Mouse (Mus musculus): ENCODE data around the gene Sun2.
A peak's percentile ranks its signal among the peaks of the same experiment; 100 is the strongest.

Sun2 gene

DNA sequence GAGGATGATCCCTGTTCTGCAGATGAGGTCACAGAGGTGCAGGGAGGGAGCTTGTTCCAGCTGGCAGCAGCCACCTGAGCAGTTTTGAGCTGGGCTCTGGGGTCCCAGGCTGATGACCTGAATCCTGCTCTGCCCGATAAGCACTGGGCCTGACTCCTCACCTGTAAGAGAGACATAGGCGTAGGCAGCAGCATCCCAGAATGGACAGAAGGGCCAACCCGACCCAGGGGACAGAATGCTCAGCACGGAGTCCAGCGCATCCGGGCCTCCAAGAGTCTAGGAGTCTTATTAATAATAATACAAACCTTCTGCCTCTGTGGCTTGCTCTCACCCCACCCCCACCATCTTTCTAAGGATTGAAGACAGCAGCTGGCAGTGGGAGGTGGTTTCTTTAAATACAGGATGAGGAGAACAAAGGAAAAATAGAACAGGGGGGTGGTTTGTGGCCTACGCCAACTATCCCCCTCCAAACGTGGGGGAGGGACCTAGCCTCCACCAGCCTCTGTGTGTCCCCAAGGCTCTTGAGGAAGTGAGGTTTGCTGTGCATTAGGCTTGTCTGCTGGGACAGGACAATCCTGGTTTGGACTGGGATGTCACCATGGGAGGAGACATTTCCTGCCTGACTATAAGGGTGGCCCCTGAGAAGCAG, 13.8 kb upstream of the Sun2 start:
- DNase-seq (ENCODE audit: extremely low spot score, low spot score), result no peak

DNA sequence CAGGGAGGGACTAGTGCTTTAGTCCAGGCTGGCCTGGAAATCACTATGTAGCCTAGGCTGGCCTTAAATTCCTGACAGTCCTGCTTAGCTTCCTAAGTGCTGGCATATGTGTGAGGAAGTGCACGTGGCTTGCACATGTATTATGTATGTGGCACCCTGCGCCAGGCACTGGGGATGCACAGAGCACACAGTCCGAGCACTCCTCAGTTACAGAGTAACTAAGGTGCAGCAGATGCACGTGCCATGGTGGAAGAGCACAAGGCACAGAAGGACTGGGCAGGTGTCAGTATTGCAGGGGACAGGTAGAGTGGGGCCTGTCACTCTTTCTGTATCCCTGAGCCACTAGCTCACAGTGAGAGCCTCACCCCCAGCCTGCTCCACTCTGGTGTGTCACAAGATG, 12.8 kb upstream of the Sun2 start:
- no peak for DNase-seq (ENCODE audit: extremely low spot score, low spot score)

DNA sequence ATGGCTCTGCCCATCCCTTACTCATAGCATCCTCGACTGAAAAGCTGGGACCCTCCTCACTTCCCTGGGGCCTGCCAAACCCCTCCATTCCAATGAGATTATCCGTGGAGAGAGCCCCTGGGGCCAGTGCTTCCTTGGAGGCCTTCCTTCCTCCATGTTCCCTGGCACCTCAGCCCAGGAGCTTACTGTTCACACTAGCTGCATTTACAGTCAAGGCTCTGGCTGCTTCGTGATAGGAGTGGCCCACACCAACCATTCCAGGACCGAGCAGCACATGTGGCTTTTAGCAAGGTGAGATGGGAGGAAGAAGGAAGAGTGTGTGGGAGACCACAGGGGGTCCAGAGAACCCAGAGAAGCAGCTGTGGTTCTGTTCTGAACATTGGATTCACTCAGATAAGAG, 11.5 kb upstream of the Sun2 start:
- no peak for DNase-seq (ENCODE audit: extremely low spot score, low spot score)

DNA sequence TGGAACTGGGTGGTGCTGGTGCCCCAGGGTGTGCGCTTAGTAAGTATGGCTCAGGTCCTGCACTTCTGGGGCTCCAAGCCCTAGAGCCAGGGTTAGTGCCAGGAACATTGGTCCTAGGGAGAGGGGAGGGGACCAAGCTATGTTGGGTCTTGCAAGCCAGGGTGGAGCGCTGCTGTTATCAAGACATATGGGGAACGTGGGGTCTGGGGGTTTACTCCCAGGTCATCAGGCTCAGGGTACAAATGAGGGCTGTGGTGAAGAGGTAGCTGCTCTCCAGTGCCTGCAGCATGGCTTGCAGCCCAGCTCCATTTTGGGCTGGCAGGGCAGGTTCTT, 11.1 kb upstream of the Sun2 start:
- DNase-seq (ENCODE audit: extremely low spot score, low spot score), result no peak

DNA sequence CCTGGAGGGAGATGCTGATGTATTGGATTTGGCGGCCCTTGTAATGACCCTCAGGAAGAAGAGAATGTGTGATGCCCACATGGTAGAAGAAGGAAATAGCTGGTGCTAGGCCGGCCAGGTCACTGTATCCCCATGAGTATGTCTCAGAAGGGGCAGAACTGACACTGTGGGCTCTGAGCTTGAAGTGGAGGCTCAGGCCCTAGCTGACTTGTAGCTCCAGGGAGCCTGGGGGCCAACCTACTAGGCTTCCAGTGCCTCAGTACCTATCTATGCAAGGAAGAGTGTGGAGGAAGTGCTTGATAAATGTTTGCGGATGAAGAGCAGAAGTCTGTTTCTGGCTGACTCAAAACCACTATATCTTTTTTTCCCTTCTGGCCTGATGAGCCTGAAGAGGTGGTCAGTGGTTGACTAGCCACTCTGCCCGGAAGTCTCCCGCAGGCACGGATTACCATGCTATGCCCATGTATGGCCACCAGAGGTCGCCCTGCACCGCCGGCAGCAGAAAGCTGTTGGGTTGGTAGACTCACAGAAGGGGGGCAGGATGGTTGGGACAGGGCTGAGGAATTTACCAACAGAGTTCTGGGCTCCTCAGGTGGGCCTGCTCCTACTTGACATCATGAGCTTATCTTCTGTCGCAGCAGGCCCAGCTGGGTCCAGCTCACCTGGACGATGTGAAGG, 10.5 kb upstream of the Sun2 start:
- DNase-seq (ENCODE audit: extremely low spot score, low spot score), result peak; percentile 84

DNA sequence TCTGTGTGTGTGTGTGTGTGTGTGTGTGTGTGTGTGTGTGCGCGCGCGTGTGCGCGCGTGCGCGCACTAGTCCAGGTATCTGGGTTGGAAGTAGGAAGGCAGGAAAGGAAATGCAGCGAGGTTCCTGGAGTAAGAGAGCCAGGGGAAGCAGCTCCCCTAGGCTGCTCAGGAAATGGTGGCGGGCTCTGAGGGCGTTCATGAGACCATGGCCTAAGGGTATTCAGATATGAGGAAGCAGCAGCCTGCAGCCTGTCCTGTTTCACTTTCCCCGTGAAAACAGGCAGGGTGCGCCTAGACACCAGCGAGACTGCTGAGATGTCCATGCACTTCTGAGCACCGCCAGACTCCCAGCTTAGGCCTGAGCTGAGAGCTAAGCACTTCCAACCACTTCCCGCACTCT, 9.4 kb upstream of the Sun2 start:
- no peak for DNase-seq (ENCODE audit: extremely low spot score, low spot score)

DNA sequence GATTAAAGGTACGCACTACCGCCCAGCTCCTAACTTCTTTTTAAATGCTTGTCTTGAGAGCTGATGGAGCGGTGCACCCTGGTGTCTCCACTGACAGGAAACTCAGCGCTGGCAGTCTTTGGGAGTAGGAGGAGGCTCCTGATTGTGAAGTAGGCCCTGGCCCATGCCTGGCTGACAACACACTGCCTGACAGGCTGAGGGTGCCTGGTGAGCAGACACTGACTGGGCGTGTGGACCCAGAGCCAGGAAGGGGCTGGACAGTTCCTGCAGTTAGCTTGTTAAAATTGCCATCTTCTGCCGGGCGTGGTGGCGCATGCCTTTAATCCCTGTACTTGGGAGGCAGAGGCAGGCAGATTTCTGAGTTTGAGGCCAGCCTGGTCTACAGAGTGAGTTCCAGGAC, 7.9 kb upstream of the Sun2 start:
- no peak for DNase-seq (ENCODE audit: extremely low spot score, low spot score)

DNA sequence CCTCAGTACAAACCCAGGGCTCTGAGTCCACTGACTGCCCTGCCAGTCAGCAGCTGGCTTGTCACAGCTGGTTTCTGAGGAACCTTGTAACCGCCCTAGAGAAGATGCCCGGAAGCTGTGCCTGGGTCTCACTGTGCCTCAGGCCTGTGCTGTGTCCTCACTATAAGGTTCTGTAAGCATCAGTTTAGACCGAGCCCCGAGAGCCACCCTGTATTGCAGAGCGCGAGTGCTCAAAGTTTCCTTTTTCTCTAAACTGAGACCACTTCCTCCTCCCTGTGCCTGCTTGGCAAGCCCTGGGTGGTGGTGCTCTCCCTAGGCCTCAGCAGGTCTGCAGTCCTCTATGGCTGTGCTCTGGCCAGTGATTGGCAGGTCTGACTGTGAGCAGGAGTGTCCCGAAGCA, 6.8 kb upstream of the Sun2 start:
- no peak for DNase-seq (ENCODE audit: extremely low spot score, low spot score)

DNA sequence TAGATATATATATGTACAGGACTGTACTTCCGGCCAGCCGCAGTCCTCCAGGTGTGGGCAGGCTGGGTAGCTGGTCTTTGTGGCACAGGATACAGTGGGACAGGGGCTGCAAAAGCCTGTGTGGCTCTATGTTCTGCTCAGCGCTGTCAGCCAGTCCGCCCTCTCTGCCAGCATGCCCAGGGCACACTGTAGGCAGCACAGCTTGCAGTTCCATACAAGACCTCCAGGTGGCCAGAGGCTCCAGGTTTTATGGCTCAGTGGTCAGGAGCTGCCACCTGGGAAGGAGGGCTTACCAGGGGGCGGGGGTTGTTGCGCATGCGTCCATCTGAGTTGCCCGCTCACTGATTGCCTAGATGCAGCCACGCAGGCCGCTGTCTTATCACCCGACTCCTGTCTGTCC, 5.7 kb upstream of the Sun2 start:
- DNase-seq (ENCODE audit: extremely low spot score, low spot score), result peak; percentile 23

DNA sequence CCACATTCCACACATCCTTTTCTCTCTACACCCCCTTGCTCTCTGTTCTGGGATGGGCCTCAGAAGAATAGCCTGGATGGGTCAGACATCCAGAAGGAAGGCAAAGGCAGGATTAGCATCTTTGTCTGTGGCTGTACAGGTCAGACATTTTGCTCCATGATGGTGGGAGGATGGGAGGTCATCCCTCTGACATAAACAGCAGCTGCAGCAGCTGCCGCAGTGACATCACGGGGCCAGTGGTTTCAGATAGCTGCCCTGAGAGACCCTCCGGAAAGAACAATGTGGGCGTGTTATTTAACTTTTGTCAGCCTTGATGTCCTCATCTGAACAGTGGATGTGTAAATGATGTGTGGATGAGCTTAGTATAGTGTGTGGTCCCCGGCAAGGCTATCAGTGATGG, 3.5 kb upstream of the Sun2 start:
- DNase-seq (ENCODE audit: extremely low spot score, low spot score), result no peak

DNA sequence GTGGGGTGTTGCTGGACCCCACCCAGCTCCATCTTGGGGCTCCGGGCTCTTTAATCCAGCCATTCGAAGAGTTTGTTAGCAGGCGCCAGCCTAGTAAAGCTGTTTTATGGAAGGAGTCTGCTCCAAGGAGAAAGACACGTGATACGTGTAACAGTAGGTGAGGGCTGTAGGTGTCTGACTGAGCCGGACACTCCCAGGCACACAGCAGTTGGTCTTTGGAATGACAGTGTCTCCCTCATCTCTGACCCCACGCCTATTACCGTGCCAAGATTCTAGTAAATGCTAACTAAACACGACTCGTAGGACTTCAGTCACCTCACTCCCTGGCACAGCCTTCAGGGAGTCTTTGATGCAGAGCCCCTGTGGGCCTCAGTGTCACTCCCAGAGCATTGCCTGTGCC, 3.0 kb upstream of the Sun2 start:
- no peak for DNase-seq (ENCODE audit: extremely low spot score, low spot score)

DNA sequence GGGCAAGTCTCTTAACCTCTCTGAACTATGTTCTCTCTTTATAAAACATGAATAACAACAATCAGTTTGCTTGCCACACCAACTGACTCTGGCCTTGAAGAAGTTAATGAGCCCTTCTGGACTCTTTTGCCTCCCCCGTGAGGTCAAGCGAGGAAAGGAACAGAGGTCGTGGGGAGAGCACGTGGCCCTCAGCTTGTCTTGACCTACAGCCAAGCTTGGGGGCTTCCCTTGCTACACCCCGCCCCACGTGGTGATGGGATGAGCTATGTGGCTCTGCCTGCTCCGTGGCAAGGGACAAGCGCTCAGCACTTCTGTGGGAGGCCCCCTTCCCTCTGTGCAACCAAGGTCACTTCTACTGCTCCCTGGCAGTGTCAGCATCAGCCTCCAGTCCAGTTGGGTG, 2.4 kb upstream of the Sun2 start:
- no peak for DNase-seq (ENCODE audit: extremely low spot score, low spot score)

DNA sequence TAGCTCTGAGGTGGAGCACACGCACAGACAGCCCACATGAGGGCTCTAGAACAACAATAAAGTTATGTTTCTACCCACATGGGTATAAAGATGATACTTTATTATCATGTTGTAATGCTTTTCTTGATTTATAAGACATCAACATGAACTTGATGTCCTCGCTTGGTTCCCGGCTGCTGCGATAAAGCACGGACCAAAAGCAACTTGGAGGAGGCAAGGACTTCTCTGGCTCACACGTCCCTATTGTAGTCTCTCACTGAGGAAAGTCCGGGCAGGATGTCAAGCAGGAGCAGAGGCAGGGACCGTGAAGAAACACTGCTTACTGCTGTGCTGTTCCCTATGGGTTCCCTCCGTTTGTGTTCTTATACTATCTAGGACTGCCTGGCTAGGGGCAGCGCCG, 1.7 kb upstream of the Sun2 start:
- no peak for DNase-seq (ENCODE audit: extremely low spot score, low spot score)

DNA sequence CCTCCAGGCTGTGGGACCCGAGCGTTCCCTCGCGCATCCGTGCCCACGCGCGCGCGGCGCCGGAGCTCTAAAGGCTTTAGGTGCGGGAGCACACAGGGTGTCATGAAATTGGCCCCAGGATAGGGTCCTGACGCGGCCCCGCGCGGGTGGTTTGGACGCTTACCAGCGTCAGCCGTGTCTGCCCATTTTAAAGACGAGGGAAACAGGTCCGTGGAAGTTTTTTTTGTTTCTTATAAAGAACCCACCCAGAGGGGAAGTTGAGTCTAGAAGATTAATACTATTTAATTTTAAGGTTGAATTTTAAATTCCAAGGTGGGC, 329 bp upstream of the Sun2 start:
- DNase-seq (ENCODE audit: extremely low spot score, low spot score), result no peak

DNA sequence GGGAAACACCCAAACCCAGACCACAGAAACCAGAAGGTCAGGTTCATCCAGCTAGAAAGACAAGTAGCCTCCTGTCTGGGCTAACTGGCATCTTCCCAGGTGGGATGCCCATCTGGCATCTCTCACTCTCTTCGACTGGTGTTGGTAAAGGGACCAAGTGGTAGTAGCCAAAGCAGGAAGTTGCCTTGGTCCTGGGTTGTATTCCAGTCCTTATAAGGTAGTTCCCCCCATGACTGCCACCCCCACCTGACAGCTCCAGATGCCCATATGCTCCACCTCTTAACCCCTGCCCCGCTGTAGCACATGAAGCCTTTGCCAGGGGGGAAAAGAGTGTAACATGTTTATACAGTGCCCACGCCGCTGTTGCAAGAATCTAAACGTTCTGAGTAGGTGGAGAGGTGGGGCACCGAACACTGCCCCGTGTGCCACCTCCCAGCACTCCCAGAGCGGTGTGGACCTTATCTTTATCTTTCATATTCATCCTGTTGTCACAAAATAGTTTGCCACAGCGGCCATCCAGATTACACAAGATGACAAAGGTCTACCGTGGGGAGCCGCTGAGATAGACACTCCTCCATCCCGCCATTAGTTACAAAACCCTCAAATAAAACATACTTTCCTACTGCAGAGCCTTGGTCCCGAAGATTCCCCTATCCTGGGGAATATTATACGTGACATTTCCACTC, 1.0 kb downstream of the Sun2 start:
- DNase-seq (ENCODE audit: extremely low spot score, low spot score), result no peak

DNA sequence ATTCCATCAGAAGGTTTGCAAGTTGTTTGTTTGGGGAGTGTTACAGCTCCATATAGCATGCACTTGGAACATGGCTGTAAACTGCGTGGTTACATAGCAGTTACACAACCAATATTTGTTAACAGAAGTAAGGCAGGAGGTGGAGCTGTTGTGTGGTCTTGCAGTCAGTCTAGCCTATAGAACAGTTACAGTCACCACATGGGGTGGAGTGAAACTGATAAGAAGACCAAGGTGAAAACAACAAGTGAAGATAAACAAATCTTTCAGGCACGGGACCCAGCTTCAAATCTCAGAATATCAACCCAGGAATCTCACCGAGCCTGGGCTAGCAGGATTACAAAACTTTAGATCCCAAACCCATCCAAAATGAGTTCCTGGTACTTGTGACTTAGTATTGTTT, 1.6 kb downstream of the Sun2 start:
- DNase-seq (ENCODE audit: extremely low spot score, low spot score), result no peak

DNA sequence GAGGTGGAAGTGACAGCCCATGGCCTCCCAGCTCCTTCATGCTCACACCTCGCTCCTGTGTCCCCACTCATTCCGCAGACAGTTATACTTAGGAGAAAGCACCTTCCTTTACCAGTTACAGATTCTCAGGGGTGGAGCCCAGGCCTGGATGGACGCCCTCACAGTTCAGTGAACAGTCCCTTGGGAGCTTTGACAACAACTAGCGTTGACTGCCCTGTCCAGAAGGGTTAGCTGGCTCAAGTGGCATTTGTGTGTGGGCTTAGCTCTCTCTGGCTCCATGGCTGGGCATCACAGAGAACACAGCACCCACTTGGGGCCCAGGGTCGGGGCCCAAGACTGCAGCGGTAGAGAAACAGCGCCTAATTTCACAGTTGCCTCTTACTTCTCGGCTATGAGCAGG, 8.0 kb downstream of the Sun2 start:
- no peak for DNase-seq (ENCODE audit: extremely low spot score, low spot score)

DNA sequence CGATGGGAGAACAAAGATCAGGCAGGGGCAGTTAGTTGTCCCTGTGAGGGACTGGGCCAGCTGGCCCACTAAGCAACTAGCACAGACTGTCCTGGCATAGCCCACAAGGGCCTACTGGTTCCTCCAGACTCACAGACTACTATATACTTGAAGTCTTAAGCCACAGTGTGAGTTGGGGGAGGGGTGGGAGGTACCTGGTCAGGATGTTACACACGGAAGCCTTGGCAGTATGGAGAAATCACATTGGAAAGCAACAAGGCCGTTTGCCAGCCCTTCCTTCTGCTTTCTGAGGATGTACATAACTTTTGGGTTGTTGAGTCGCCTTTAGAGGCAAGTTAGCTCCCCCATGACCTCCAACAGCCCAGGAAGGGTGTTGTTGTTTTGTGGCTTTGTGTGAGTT, 8.7 kb downstream of the Sun2 start:
- DNase-seq (ENCODE audit: extremely low spot score, low spot score), result no peak

DNA sequence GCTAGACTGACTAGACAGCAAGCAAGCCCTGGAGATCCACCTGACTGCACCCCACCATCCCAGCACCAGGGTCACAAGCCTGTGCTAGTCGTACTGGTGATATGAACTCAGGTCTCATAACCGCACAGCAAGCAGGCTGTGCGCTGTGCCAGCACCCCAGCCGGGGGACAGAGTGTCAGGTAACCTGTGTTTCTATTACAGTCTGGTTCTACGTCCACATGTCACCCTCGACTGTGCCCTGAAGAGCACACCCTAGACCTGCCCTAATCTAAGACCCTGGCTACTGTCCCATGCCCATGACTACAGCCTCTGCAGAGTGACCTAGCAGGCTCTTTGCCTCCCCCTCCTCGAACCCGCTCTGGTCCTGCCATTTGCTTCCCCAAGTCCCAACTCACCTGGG, 9.1 kb downstream of the Sun2 start:
- DNase-seq (ENCODE audit: extremely low spot score, low spot score), result no peak

DNA sequence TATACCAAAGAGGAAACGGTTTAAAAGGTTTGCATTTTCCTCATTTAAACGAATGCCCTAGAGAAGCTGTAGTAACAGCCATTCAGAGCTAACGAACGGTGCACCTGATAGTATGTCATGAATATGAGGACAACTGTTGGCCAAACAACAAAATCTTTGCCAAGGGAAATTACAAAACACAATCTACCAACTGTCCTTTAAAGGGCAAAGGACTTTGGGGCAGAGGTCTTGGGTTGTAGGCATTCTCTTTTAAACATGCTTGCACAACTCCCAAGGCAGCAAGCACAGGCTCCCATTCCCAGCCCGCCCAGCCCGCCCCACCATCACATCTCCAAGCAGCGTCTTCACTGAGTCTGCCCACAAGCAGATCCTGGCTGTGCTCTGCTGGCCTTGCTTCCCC, 10.8 kb downstream of the Sun2 start:
- DNase-seq (ENCODE audit: extremely low spot score, low spot score), result no peak

DNA sequence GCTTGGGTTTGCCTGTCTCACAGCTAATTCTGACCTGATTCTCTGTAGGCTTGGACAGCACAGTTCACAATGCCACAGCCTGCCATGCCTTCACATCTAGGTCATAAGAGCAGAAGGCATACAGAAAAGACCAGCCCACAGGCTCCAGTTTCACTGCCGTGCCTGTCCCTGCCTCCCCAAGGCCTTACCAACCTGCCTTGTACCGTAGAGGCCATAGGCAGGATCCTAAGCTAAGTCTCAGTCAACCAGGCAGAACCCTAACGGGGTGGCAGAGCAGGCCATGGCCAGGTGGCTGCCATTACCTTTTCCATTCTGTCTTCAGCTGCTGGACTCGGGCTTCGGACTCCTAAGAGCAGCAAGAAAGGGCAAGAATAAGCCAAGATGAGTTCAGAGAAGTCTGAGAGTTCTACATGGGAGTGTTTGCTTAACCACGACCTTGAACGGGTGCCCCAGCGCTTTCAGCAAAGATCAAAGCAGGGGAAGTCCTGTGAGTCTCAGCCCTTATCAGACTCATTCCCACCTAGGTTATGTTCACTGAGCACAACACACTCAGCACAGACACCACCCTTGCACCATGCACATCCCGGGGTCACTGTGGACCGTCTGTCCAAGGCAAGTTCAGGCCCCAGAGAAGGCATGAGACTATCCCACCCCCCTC, 13.5 kb downstream of the Sun2 start:
- no peak for DNase-seq (ENCODE audit: extremely low spot score, low spot score)

DNA sequence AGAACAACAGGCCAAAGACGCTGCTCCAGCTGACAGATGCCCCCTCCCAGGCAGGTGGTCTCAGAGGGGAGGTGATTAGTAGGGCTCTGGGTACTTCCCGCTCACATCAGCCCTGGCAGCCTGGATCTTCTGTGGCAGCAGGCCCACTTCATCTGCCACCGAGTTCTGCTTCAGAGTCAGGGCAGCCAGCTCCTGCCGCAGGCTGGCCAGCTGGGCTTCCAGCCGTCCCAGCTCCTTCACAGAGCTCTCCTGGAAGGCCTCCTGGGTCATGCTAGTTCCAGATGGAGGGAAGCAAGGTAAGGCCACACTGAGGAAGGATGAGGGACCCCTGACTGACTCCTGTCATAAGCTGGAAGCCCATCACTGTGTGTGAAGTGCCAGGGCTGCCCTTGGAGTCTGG, 14.0 kb downstream of the Sun2 start:
- no peak for DNase-seq (ENCODE audit: extremely low spot score, low spot score)

DNA sequence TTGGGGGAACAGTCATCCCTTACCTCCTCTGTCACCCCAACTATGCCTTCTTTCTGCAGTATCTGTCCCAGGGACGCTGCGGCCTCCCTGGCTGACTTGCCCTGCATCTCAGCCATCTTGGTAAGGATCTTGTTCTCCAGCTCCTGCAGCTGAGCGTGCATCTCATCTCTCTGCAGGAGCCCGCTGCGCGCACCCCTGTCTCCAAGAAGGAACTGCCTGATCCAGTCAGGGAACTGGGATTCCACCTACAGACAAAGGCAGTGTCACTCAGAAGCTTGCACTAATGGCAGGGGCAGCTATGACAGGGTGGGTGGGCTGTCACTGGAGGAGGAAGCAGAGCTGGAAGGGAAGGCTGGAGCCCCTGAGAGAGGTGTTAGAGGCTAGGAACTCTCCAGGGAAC, 14.5 kb downstream of the Sun2 start:
- no peak for DNase-seq (ENCODE audit: extremely low spot score, low spot score)
